Mouse (Mus musculus) neural tube, embryonic 15.5 days (tissue): ENCODE results near the gene Abi3bp. TPM values are rescaled to one million over a fixed set of nuclear protein-coding genes. Genes with fewer than 3 reads are reported as not detected.
A peak's percentile ranks its signal among the peaks of the same experiment; 100 is the strongest.

Experiments
- ATAC-seq: fragments of 200-750 bp; cut with Nextera tagmentation; 2 replicates; pipeline ENCODE4 v1.8.0; 2017; ENCODE audit warnings: mild to moderate bottlenecking, moderate TSS enrichment, moderate library complexity; ENCODE audit not compliant: low FRiP score
- H3K27ac ChIP-seq: fragments of 300-500 bp; sonication (generic); replicated peaks from 2 replicates; pipeline ENCODE4 v1.5.1; 2015; ENCODE audit warnings: mild to moderate bottlenecking, inconsistent platforms
- H3K27me3 ChIP-seq: fragments of 300-500 bp; sonication (generic); replicated peaks from 2 replicates; pipeline ENCODE4 v1.6.1; 2015; ENCODE audit warnings: inconsistent platforms
- H3K36me3 ChIP-seq: fragments of 300-500 bp; sonication (generic); 2 replicates; pipeline ENCODE4 v1.6.1; 2015; ENCODE audit warnings: inconsistent platforms
- H3K4me1 ChIP-seq: fragments of 300-500 bp; sonication (generic); 2 replicates; pipeline ENCODE4 v1.6.1; 2015; ENCODE audit warnings: inconsistent platforms
- H3K4me2 ChIP-seq: fragments of 300-500 bp; sonication (generic); 2 replicates; pipeline ENCODE4 v1.6.1; 2015; ENCODE audit warnings: inconsistent platforms, mild to moderate bottlenecking, moderate library complexity
- H3K4me3 ChIP-seq: fragments of 300-500 bp; sonication (generic); replicated peaks from 2 replicates; pipeline ENCODE4 v1.5.1; 2015; ENCODE audit warnings: mild to moderate bottlenecking, inconsistent platforms
- H3K9ac ChIP-seq: fragments of 300-500 bp; sonication (generic); replicated peaks from 2 replicates; pipeline ENCODE4 v1.6.1; 2015; ENCODE audit warnings: mild to moderate bottlenecking, inconsistent platforms
- H3K9me3 ChIP-seq: fragments of 300-500 bp; sonication (generic); replicated peaks from 2 replicates; pipeline ENCODE4 v1.6.1; 2016; ENCODE audit warnings: inconsistent platforms
- WGBS: fragments of 180-500 bp; shearing (Covaris S2); methylation state at CpG from one replicate; pipeline ENCODE4 v1.1.7; 2015; ENCODE audit warnings: mixed read lengths; 5-methylcytosine and 5-hydroxymethylcytosine counted together
- polyA plus RNA-seq: library from polyadenylated mRNA; unstranded; fragments of >200 nt; fragmentation: Nextera tagmentation; extraction: Ambion mirVana; gene quantifications from 2 replicates; pipeline ENCODE4 v1.2.1, GENCODE M21; 2015

Gene Abi3bp
- polyA plus RNA-seq: 2.2 and 2.8 TPM in 2 replicates

DNA sequence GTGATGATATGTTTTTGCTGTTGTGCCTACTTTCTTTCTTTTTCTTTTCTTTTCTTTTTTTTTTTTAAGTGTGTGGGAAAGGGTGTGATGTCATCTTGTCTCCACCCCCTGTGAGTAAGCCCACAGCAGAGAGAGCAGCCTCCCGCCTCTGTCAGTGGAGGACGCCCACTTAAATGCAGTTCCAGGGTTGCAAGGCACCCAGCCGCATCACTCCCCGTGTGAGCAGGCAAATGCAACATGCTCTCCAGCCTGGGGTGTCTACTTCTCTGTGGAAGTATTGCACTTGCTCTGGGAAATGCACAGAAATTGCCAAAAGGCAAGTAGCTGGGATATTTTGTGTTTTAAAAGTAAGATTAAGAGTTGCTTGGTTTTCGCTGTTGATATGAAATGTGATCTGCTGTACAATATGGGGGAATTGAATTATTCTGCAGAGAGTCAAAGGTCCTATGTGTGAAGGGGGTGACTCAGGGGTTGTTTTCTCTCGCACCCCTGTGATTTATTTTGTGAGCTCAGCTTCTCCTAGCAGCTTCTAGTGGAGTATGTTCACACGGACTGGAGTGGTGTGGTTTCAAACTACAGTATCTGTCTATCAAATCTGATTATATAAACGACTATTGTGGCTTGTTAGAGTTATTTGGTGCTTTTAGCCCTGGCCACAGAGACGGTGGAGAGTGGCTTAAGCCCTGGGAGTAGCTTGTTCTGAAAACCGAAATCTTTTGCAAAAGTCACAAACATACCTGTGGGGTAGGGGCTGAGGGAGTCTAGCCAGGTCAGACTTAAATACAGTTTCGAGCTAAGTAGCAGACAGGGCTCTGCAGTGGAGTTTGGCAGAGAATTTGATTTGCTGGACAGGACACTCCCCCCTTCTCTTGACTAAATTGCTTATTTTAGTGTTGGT lies at the start of gene Abi3bp:
Gene Abi3bp, plus strand, starts transcription at position 202 of the 898 bp plus-strand sequence.
- ATAC-seq: no peak
- Histone ChIP-seq H3K27me3 (no peaks in the 10 kb centered on the region), H3K27ac (no peak within 1 kb of the TSS), H3K4me3 (0 out of 2 replicates have a peak within 1 kb of the TSS, but pooled peaks have one; percentile 4), H3K4me1 (no peaks in the 10 kb centered on the region), H3K9ac (no peak within 1 kb of the TSS), H3K9me3 (no peaks in the 10 kb centered on the region), H3K36me3 (no peaks in the 10 kb centered on the region), H3K4me2 (peak within 1 kb of the TSS; percentile 28)
- WGBS: 61% methylated on average over 11 of the region's 11 CpGs

DNA sequence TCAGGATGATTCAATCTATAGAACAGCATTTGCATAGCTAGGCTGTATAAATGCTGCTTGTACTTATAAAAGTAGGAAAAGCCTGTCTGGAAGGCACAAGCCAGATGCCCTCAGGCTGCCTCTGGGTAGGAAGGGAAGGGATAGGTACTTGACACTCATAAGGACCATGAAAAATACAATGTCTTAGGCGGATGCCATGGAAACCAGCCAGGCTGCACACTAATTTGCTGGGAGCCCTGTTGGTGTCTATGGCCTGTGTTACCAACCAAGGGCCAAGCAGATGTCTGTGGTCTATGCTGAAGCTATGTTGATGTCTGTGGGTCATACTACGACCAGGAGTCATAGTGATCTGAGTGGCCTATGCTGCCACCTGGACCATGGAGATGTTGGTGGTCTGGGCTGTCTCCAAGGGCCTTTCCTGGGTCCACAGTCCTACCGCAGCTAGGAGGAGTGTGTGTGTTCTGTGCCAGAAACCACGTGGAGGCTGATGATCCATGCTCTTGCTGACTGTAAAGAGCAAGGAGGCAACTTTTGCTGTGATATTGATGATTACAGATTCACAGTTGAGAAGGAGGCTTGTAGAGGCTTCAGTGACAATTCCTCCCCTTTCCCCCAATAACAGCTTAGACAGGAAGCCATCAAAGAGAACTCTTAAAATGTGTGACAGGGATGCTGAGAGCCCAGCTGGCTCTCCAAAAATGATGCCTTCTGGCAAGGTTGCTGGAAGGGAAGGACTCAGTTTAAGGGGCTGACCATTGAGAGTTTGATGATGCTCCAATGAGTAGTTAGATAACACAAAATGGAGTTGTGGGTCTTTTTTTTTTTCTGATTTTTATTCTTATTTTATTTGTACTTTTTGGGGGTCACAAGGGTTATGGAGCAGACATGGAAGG lies 42.1 kb upstream of the Abi3bp start:
- Histone ChIP-seq H3K4me2 (no peak overlapping the region), H3K4me3 (no peak overlapping the region), H3K27ac (no peak overlapping the region), H3K9me3 (no peaks in the 10 kb centered on the region), H3K27me3 (no peaks in the 10 kb centered on the region), H3K36me3 (no peaks in the 10 kb centered on the region), H3K9ac (no peak overlapping the region), H3K4me1 (no peaks in the 10 kb centered on the region)
- 75% methylated on average over 4 of the region's 4 CpGs for WGBS
- ATAC-seq: no peak

DNA sequence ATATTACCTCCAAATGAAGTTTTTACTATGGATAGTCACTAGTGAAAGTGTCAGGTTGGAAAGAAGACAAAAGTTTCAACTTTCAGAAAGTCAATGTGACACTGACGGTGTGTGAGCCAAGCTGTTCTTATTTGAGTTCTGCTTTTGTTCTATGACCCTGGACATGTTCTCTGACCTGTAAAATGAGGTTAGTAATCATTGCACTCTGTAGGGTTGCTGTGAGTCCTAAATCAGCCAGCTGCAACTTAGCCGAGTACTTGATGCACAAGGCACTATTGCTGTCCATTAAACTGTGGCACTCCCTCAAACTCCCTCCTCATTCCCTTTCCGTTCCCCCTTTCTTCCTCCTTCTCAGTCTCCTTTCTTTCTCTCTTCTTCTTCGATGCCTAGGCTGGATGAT lies 37.4 kb upstream of the Abi3bp start:
- no peak; the same call in 1 of the 2 replicates for ATAC-seq
- no peak overlapping the region for H3K4me2 ChIP-seq
- H3K4me3 ChIP-seq: no peak overlapping the region
- H3K9ac ChIP-seq: no peak overlapping the region
- no peaks in the 10 kb centered on the region for H3K36me3 ChIP-seq
- WGBS: 53% methylated on average over 4 of the region's 4 CpGs
- no peaks in the 10 kb centered on the region for H3K27me3 ChIP-seq
- H3K9me3 ChIP-seq: no peaks in the 10 kb centered on the region
- no peaks in the 10 kb centered on the region for H3K4me1 ChIP-seq
- H3K27ac ChIP-seq: no peak overlapping the region

DNA sequence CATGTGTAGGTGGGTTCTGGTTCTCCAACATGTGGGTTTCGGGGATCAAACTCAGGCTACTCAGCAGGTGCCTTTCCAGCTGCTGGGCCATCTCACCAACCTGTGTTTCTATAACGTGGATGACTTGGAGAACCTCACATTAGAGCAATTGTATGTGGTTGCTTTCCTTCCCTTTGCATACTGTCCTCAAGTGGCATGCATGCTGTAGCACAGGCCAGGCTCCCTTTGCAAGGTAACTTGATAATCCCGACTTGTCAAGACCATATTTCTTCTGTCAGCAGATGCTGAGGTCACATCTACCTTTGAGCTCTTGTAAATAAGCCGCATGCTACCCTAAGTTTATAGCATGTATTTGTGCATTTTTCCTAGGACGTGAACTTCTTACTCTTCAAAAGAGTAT lies 36.6 kb upstream of the Abi3bp start:
- ATAC-seq: no peak
- H3K4me1 ChIP-seq: no peaks in the 10 kb centered on the region
- no peak overlapping the region for H3K27ac ChIP-seq
- no peaks in the 10 kb centered on the region for H3K36me3 ChIP-seq
- H3K9me3 ChIP-seq: no peaks in the 10 kb centered on the region
- H3K4me3 ChIP-seq: no peak overlapping the region
- no peaks in the 10 kb centered on the region for H3K27me3 ChIP-seq
- H3K9ac ChIP-seq: no peak overlapping the region
- no peak overlapping the region for H3K4me2 ChIP-seq
- 82% methylated on average over 5 of the region's 5 CpGs for WGBS

DNA sequence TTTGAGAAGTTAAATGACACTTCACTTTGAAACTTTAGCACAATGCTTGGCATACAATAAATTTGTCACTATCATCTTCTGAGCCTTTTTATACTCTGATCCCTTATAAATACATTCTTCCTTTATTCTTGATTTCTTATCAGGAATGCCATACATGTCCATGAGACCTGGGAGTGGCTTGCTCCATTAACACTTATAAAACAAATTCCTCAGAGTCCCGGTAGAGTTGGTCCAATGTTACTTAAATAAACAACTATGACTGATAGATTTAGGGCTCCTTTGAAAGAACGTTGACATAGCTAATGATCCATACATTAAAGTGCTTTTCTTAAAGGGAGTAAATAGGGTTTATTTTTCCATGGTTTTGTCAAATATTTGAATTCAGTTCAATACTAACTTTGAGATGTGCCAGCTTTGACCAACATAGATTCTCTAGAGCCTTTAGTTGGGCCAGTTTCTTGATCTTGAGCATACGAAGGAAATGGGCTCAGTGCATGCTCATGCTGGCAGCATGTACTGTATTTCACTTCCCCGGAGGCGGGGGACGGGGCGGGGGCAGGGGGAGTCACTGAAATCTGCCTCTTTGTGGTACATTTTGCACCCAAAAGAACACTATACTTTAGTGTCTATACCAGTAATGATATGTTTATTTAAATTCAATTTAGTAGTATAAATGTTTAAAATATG lies 35.9 kb upstream of the Abi3bp start:
- no peaks in the 10 kb centered on the region for H3K36me3 ChIP-seq
- no peak overlapping the region for H3K27ac ChIP-seq
- no peaks in the 10 kb centered on the region for H3K4me1 ChIP-seq
- H3K9me3 ChIP-seq: no peaks in the 10 kb centered on the region
- no peak for ATAC-seq
- H3K4me2 ChIP-seq: no peak overlapping the region
- no peak overlapping the region for H3K9ac ChIP-seq
- 74% methylated on average over 7 of the region's 7 CpGs for WGBS
- no peaks in the 10 kb centered on the region for H3K27me3 ChIP-seq
- H3K4me3 ChIP-seq: no peak overlapping the region

DNA sequence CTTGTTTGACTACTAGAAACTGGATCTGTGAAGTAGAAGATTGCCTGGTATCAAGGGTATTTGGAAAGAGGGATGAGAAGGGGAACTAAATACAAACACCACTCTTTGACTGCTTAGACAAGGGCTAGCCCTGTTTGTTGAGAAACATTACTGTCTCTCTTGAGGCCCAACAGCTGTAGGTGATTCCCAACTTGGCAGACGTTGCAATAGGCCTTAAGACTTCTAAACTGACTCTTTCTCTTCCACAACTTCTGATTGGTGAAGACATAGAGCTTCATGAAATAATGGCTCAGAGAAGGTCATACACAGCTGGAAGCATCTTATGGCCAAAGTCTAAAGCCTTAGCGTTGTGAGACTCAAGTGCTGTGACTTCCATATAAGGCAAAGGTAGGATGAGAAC lies 26.2 kb upstream of the Abi3bp start:
- Histone ChIP-seq H3K27ac (no peak overlapping the region), H3K36me3 (no peaks in the 10 kb centered on the region), H3K4me2 (no peak overlapping the region), H3K9ac (no peak overlapping the region), H3K27me3 (no peaks in the 10 kb centered on the region), H3K4me1 (no peaks in the 10 kb centered on the region), H3K4me3 (no peak overlapping the region), H3K9me3 (no peaks in the 10 kb centered on the region)
- ATAC-seq: no peak
- 79% methylated on average over 2 of the region's 2 CpGs for WGBS

DNA sequence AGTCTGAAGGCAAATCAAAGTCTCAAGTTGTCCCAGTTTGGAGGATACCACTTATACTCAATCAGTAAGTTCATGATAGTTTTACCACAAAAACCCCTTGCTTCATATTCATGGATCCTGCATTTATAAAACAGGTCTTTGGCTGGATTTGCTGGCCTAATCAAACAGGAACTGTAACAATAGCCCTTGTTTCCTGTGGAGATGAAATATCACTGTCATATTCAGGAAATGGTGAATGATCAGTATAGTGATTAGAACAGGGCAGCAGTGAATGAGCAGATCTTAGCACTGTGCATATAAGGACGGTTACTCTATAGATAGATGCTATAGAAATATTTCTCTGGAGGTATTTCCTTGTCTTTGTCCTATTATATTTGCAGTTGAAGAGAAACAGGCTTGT lies 25.8 kb upstream of the Abi3bp start:
- Histone ChIP-seq H3K36me3 (no peaks in the 10 kb centered on the region), H3K4me1 (no peaks in the 10 kb centered on the region), H3K4me3 (no peak overlapping the region), H3K9me3 (no peaks in the 10 kb centered on the region), H3K4me2 (no peak overlapping the region), H3K27ac (no peak overlapping the region), H3K27me3 (no peaks in the 10 kb centered on the region), H3K9ac (no peak overlapping the region)
- 82% methylated on average over 1 of the region's 1 CpGs for WGBS
- ATAC-seq: no peak

DNA sequence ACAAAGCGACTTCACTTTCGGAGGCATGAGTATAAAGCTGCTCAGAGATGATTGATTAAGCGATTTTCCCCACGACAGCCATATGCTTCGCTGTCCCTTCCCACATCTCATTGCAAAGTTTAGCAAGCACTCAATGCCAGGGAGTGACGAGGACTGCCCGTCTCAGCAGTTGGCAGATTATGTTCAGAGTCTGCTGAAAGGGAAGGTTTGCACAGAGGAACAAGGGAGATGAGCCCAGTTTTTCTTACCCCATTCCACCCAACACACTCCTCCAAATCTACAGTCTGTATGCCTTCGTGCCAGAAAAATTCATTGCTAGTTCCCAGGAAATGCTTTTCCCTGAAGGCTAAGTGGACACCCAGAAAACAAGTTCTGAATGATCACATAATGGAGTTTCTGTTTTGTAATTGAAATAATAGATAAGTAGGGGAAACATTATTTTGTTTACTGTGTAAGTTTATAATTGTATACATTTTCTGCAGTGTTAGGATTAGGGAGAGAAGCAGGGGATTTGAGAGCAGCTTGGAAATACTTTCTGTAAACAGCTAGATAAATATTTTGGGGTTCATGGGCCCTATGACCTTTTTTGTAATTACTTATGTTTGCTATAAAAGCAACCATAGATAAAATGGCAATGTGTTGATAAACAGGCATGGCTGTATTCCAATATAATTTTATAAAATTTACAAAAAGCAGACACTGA lies 19.5 kb upstream of the Abi3bp start:
- Histone ChIP-seq H3K27me3 (no peaks in the 10 kb centered on the region), H3K9ac (no peak overlapping the region), H3K27ac (no peak overlapping the region), H3K9me3 (no peaks in the 10 kb centered on the region), H3K4me3 (no peak overlapping the region), H3K4me2 (no peak overlapping the region), H3K36me3 (no peaks in the 10 kb centered on the region), H3K4me1 (no peaks in the 10 kb centered on the region)
- ATAC-seq: no peak
- 75% methylated on average over 8 of the region's 8 CpGs for WGBS

DNA sequence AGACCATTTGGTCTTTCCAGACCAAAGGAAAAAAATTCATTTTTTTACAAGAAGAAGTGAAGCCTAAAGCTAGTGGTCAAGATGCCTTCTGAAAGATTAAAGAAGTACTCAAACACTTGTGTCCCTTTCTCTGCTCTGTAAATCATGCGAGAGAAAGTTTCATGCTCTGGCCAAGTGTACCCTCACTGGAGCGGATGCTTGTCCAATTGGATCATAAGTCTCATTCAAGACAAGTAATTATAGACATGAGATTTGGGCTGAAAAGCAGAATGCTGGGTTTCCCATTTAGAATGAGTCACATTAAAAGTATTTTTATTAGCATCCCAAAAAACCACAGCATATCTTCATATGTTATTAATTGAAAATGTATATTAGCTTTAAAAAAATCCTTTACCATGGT lies 4.5 kb upstream of the Abi3bp start:
- no peaks in the 10 kb centered on the region for H3K36me3 ChIP-seq
- WGBS: 92% methylated on average over 2 of the region's 2 CpGs
- no peak overlapping the region for H3K4me2 ChIP-seq
- no peaks in the 10 kb centered on the region for H3K27me3 ChIP-seq
- H3K4me1 ChIP-seq: no peaks in the 10 kb centered on the region
- no peak for ATAC-seq
- H3K9ac ChIP-seq: no peak overlapping the region
- H3K4me3 ChIP-seq: no peak overlapping the region
- H3K27ac ChIP-seq: no peak overlapping the region
- H3K9me3 ChIP-seq: no peaks in the 10 kb centered on the region

DNA sequence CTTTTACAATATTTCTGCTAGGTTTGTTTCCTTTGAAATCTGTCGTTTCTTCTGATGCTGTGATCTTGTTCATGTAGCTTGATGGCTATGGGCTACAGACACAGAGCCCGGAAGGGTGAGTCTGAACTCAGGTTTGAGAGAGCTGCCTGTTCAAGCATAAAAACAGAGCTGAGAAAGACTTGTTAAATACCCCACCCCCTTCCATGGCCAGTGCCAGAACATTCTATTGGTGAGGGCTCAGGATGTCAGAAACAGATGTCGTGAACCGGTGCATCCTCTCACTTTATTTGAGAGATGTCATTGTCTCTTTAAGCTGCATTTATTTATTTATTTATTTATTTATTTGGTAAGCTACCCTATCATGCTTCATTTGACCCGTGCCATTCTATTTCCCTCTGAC lies 2.0 kb upstream of the Abi3bp start:
- Histone ChIP-seq H3K9me3 (no peaks in the 10 kb centered on the region), H3K27ac (no peak overlapping the region), H3K36me3 (no peaks in the 10 kb centered on the region), H3K27me3 (no peaks in the 10 kb centered on the region), H3K4me2 (no peak overlapping the region), H3K4me1 (no peaks in the 10 kb centered on the region), H3K4me3 (no peak overlapping the region), H3K9ac (no peak overlapping the region)
- ATAC-seq: no peak
- 83% methylated on average over 5 of the region's 5 CpGs for whole genome bisulfite sequencing
